Mouse (Mus musculus) urinary bladder, postnatal 4 days (tissue): ENCODE measurements around the gene Clec16a.

Source experiments
- DNase-seq, 2 experiments: peaks; one replicate each; pipeline ENCODE4 v3.0.0; 2021 to 2022; ENCODE audit warnings: low spot score in 2 of 2

The Clec16a gene

GRCm38 (mm10) chr16:10763540-10764264 is 218.6 kb downstream of the Clec16a start:
- no peak for DNase-seq

GRCm38 (mm10) chr16:10764323-10764722 is 219.2 kb downstream of the Clec16a start:
- no peak for DNase-seq

- DNase-seq = peak in 1 of 2 experiments; percentile 74
These were observed 222.0 kb downstream of the Clec16a start for GRCm38 (mm10) chr16:10767158-10767557.

- DNase-seq = no peak
These were observed 223.7 kb downstream of the Clec16a start for GRCm38 (mm10) chr16:10768821-10769220.

GRCm38 (mm10) chr16:10769661-10770060 is 224.5 kb downstream of the Clec16a start:
- no peak for DNase-seq

- DNase-seq = no peak
These were observed 225.6 kb downstream of the Clec16a start for GRCm38 (mm10) chr16:10770531-10771325.

- DNase-seq = no peak
These were observed 226.8 kb downstream of the Clec16a start for GRCm38 (mm10) chr16:10771769-10772510.

GRCm38 (mm10) chr16:10773543-10773942 is 228.4 kb downstream of the Clec16a start:
- no peak for DNase-seq

GRCm38 (mm10) chr16:10774726-10775125 is 229.6 kb downstream of the Clec16a start:
- DNase-seq = no peak

GRCm38 (mm10) chr16:10776322-10776721 is 231.2 kb downstream of the Clec16a start:
- no peak for DNase-seq

GRCm38 (mm10) chr16:10777579-10778160 is 232.5 kb downstream of the Clec16a start:
- no peak for DNase-seq

- no peak for DNase-seq
These were observed 235.5 kb downstream of the Clec16a start for GRCm38 (mm10) chr16:10780631-10781120.

GRCm38 (mm10) chr16:10781862-10782371 is 236.8 kb downstream of the Clec16a start:
- no peak for DNase-seq

- DNase-seq = no peak
These were observed 237.4 kb downstream of the Clec16a start for GRCm38 (mm10) chr16:10782377-10783151.

GRCm38 (mm10) chr16:10783152-10783434 is 238.0 kb downstream of the Clec16a start:
- no peak for DNase-seq

GRCm38 (mm10) chr16:10783451-10783850 is 238.3 kb downstream of the Clec16a start:
- DNase-seq = no peak

- peak in 1 of 2 experiments; percentile 52 for DNase-seq
These were observed 239.0 kb downstream of the Clec16a start for GRCm38 (mm10) chr16:10783883-10784792.

- peak; percentile 95 to 96 for DNase-seq
These were observed 239.7 kb downstream of the Clec16a start for GRCm38 (mm10) chr16:10784793-10785370.
